Mouse (Mus musculus) layer of hippocampus, adult 9-11 months (tissue): ENCODE results near the gene Ephb3.

ENCODE experiments used
- DNase-seq: peaks from one replicate; pipeline ENCODE4 v3.0.0; 2022

Ephb3 gene

DNA sequence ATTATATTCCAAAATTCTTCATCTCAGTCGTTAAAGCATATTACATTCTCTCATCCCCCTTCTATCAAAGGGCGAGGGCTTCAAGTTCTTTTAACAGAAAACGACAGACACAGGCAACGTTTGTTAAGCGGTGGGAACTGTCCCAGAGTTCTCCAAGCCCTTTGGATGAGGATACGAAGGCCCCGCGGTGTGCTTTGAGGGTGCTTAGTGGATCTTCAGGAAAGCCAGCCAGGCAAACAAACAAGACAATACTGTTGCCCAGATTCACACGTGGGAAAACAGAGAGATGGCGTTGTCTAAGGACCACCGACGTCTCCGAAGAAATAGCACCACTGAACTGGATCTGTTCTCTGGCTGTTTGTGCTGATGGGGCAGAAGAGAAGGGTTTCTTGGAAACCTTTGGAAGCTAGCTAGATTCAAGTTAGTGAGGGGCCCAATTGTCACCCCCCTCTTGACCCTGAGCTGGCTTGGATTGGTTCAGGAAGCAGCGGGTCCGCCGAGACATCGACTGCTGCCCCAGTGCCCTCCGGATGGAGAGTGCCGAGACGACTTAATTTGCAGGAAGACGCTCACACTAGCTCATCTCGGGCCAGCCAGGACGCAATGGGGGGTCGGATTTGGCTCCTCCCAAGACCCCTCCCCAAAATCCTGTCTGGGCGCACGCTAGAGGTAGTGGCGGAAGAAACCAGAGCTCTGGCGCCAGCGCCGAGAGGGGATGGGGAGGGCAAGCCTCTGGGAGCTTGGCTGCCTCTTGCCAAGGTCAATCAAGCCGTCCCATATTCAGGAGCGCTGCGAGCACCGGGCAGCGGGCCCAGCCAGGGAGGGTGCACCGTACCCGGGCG is 43.5 kb downstream of the Ephb3 start:
- peak; percentile 19 for DNase-seq

DNA sequence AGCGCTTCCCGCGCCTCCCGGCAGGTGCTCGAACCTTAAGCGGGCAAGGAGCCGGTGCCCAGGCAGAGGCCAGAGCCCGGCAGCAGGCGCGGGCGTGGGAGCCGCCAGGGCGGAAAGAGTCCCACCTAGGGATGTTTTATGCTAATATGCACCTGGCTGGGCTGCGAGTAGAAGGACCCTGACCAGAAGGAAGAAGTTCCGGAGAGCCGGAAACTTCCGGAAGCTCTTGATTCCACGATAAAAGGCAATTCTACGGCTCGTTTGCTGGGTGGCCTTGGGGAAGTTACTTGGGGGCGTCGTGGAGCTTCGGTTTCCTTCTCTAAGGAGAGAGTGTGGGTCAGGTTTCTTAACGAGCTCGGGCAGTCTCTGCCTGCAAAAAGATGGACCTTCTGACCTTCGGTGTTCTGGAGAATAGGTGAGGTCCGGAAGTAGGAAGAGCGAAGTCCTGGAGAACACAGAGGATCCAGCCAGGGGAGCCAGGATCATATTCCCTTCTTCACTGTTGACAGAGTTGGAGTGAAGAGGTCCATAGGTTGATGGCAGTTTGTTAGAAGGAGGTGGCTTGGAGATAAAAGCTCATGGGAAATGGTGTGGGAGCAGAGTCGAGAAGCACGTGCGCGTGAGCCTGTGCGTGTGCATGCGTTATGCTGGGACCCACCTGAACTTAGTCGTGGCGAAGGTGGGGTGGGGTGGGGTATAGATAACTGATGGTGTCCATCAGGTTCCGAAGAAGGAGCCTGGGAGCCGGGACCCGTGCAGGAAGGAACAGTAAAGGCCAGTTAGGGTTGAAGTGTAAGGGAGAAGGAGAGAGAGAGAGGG is 44.4 kb downstream of the Ephb3 start:
- no peak for DNase-seq

DNA sequence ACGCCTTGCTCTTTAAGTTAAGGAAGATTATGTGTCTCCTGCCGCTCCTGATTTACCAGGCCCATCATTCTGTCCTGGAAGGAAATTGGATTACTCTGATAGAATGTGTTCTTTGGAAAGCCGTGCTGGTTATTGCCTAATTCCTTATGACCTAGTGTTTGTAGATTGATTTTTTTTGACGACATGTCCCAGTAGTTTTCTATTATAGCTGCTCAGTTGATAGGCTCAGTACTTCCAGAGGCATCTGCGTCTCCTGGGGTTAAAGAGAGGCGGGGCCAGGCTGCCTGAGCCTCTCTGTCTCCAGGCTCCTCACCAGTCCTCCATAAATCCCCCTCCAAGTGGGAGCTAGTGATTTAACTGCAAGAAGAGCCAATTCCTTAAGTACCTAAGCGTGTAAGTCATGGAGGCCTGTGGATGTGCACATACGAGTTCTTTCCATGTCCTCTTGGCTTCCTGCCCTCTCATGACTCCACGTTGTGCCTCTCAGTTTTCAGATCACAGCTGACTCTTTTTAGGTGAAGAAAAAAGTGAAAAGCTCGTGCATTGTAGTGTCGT is 47.9 kb downstream of the Ephb3 start:
- DNase-seq = no peak

- no peak for DNase-seq
These were observed 51.2 kb downstream of the Ephb3 start for GRCm38 (mm10) chr16:21255574-21256304.

DNA sequence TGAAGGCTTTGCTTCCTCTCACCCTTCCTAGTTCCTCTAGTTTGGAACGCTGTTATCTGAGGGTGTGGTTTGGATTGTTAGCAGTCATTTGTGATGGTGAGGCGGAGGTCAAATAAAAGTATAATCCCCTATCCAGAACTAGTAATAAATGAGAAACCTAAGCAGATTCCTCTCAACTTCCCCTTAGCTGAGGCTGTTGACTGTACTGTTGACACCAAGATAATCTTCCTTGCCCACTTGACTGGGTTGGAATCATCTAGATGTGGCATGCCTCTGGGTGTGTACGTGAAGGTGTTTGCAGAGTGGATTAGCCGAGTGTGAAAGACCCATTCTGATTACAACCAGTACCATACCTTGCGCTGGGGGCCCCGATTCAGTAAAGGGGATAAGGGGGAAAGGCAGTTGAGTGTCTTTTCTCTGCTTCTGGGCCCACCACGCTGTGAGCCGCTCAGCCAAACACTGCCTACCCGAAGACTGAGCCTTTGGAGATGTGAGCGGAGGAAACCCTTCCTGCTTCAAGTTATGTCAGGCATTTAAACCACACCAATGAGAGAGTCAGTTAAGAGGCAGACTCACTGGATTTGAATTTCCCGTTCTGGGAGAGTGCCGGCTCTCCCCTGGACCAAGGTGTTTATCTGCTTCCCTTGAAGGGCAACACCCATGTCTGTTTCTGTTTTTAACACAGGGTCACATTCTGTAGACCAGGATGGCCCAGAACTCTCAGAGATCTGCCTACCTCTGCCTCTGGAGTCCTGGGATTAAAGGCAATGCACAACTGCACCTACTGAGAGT is 52.2 kb downstream of the Ephb3 start:
- DNase-seq = no peak

GRCm38 (mm10) chr16:21265417-21265816 is 60.9 kb downstream of the Ephb3 start:
- DNase-seq = no peak

DNA sequence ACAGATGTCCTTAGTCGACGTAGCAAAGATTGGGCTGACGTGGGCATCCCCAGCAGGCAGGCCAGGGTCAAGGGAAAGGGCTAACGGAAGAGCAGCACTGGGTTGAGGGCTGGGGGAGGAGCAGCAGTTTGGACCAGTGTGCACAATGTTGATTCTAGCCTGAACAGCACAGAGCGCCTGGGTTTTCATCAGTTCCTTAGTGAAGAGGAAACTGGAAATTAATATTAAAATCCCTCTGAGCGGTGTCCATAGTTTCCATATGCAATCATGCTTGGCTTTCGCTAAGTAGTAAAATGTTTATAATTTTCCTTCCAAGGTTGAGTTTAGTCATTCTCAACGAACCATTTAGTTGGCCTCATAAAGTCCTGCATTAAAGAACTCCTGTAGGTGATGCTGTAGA is 65.2 kb downstream of the Ephb3 start:
- DNase-seq = no peak

DNA sequence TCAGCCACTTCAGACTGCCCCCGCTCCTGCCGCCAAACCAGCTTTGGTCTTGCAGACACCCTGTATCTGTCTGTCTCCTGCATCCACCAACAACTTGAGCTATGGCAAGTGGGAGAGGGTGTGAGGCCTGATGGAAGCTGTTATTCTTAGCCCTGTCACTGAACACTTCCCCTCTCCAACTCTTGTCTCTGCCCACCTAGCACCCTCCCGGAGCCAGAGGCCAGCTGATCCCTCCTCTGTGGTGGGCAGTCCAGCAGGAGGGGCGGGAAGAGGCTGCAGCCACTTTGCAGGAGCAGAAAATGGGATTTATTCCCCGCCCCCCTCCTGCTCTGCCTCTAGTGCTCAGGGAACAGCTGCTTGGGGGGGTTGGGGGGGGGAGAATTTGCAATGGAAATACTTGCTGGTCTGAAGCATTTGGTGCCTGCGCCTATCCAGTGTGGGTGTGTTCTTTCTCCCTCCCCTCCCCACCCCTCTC is 67.3 kb downstream of the Ephb3 start:
- no peak for DNase-seq

DNA sequence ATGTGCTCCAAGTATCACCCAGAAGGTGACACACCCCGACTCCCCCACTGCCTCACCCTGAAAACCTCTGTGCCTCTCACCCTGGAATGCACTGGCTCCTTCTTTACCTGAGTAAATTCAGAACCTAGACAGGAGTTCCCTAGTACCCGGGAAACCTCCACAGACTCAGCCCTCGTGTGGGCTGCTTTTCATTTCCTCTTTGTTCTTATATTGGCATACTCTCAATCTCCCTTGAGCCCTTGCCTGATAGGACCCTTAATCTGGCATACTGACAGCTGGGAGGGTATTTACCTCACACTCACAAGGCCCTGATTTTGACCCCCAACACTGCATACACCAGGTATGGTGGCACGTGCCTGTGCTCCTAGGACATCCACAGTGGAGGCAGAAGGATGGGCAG is 68.2 kb downstream of the Ephb3 start:
- DNase-seq = no peak
